Comparison of ENCODE assay signal across 7 mouse cellular contexts in the genomic region with DNA sequence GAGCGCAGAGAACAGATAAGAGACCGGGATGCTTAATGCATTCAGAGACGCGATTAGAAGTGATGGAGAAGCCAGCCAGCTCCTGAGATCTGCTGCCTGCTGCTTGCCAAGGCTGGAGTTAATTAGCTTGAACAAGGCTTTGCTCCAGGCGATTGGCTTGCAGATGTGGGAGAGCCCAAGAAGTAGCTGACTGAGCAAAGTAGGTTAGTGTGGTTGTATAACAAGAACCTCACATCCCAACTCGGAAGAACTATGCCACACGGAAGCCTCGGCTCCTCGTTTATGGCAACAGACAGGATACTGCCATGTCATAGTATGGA.
DNase-seq lines count a peak whose midpoint lies in the region; ATAC-seq and TF ChIP-seq lines count a peak whose summit lies in the region.

No protein-coding gene starts in this region.

- WGBS in midbrain, embryonic 15.5 days, result 47% methylated on average over 9 of the region's 9 CpGs
- WGBS in lung, postnatal 0 days, result 69% methylated on average over 9 of the region's 9 CpGs

- H3K27me3 ChIP-seq in midbrain, embryonic 15.5 days (replicated peaks), result no peaks in the 10 kb centered on the region
- H3K27me3 ChIP-seq in lung, postnatal 0 days (replicated peaks; ENCODE audit: insufficient read depth, low read length), result no peaks in the 10 kb centered on the region

- peaks cover 10% of the 10 kb centered on the region for H3K4me1 ChIP-seq in midbrain, embryonic 15.5 days
- H3K4me1 ChIP-seq in lung, postnatal 0 days (ENCODE audit: insufficient read depth, low read depth, low read length), result no peaks in the 10 kb centered on the region

- intact Hi-C loops in heart, postnatal 36 days (cut with DNase I), result no loop called here

- H3K27ac ChIP-seq in midbrain, embryonic 15.5 days, result peak overlapping the region; percentile 67; the same call in 1 of the 2 replicates
- H3K27ac ChIP-seq in lung, postnatal 0 days (ENCODE audit: low read length), result no peak overlapping the region

- H3K9me3 ChIP-seq in midbrain, embryonic 15.5 days, result no peaks in the 10 kb centered on the region
- no peaks in the 10 kb centered on the region for H3K9me3 ChIP-seq in lung, postnatal 0 days (ENCODE audit: low read length)

- peak; percentile 79 for ATAC-seq in midbrain, embryonic 15.5 days (replicated peaks)
- ATAC-seq in lung, postnatal 0 days, result no peak

- DNase-seq in brain, embryonic 18.5 days (ENCODE audit: low read depth, low spot score), result peak; percentile 40
- DNase-seq in cerebellum, adult 9-10 months, result peak; percentile 10
- DNase-seq in heart, postnatal 36 days, result peak; percentile 2 to 9
- no peak for DNase-seq in adrenal gland, postnatal 36 days
- no peak for DNase-seq in lung, postnatal 0 days (ENCODE audit: low spot score)
- DNase-seq in thymus, postnatal 25 days, result no peak

- no peak for TF ChIP-seq CTCF in lung, postnatal 0 days (IDR thresholded peaks at IDR 0.05)

- no peaks in the 10 kb centered on the region for H3K36me3 ChIP-seq in midbrain, embryonic 15.5 days (replicated peaks)
- H3K36me3 ChIP-seq in lung, postnatal 0 days (ENCODE audit: insufficient read depth, low read length), result no peaks in the 10 kb centered on the region

- TF ChIP-seq EP300 in lung, postnatal 0 days (IDR thresholded peaks at IDR 0.05), result no peak

- H3K4me2 ChIP-seq in midbrain, embryonic 15.5 days, result no peak overlapping the region
- H3K4me2 ChIP-seq in lung, postnatal 0 days (replicated peaks; ENCODE audit: low read depth, low read length), result no peak overlapping the region

- H3K9ac ChIP-seq in midbrain, embryonic 15.5 days, result no peak overlapping the region
- H3K9ac ChIP-seq in lung, postnatal 0 days (replicated peaks; ENCODE audit: low read depth), result no peak overlapping the region

- H3K4me3 ChIP-seq in midbrain, embryonic 15.5 days, result no peak overlapping the region
- H3K4me3 ChIP-seq in lung, postnatal 0 days (ENCODE audit: low read depth, low read length), result no peak overlapping the region

Comparison
In these comparisons a context has a peak if more than half of its experiments do, and no peak if none do; other contexts are left out.
1. DNase-seq: peak in brain, embryonic 18.5 days (single experiment), cerebellum, adult 9-10 months (single experiment) and heart, postnatal 36 days (2 of 2); none in adrenal gland, postnatal 36 days (0 of 2), lung, postnatal 0 days (single experiment) and thymus, postnatal 25 days (single experiment).